Comparison of ENCODE assay signal across 16 mouse cellular contexts in the genomic region with DNA sequence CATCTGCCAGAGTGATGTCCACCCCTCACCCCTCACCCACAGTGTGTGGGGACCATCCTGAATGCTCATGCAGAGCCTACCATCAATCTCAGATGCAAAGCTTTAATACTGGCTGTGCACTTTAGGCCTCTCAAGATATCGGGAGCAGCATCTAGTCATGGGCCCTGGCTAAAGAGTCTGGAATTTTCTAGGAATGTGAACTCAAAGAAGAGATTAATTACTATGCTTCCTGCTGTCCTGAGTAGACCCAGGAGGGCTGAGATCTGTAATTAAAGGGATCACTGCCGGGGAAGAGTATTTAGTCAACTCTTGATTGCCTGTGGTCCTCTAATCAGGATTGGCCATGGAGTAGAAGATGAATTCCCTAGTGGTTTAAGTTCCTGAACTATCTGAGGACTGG.
"Had no signal": no experiment of that assay in that cellular context is flagged by ENCODE, and none has a peak within 500 bp of the region (broad histone marks: within the 10 kb centered on the region; RNA-seq: fewer than 3 reads in every experiment).

No protein-coding gene starts in this region.

- H3K4me2 ChIP-seq: intestine, embryonic 15.5 days; liver, embryonic 13.5 days; midbrain, embryonic 12.5 days; neural tube, embryonic 13.5 days; stomach, embryonic 15.5 days had no signal

- ATAC-seq: intestine, embryonic 15.5 days; midbrain, embryonic 16.5 days had no signal

- H3K27me3 ChIP-seq: intestine, embryonic 15.5 days; liver, embryonic 13.5 days; midbrain, embryonic 12.5 days; neural tube, embryonic 13.5 days; stomach, embryonic 15.5 days had no signal

- H3K4me3 ChIP-seq: intestine, embryonic 15.5 days; left cerebral cortex, adult 2 months; liver, embryonic 13.5 days; midbrain, embryonic 12.5 days; myocyte; neural tube, embryonic 13.5 days; stomach, embryonic 15.5 days had no signal

- DNase-seq: layer of hippocampus, postnatal 36 days; liver, embryonic 13.5 days; lung, adult 2 months; lung, postnatal 14 days; lung, postnatal 4 days; retina, postnatal 1 day; right cerebral cortex, postnatal 25 days; spleen, adult 18-20 months; thymus, postnatal 25 days had no signal

- H3K36me3 ChIP-seq: intestine, embryonic 15.5 days; liver, embryonic 13.5 days; midbrain, embryonic 12.5 days; neural tube, embryonic 13.5 days; stomach, embryonic 15.5 days had no signal

- H3K27ac ChIP-seq: intestine, embryonic 15.5 days; left cerebral cortex, adult 2 months; liver, embryonic 13.5 days; midbrain, embryonic 12.5 days; neural tube, embryonic 13.5 days; stomach, embryonic 15.5 days had no signal

- H3K4me1 ChIP-seq: intestine, embryonic 15.5 days; liver, embryonic 13.5 days; stomach, embryonic 15.5 days had no signal

- H3K9ac ChIP-seq: intestine, embryonic 15.5 days; liver, embryonic 13.5 days; midbrain, embryonic 12.5 days; neural tube, embryonic 13.5 days; stomach, embryonic 15.5 days had no signal

- H3K9me3 ChIP-seq: intestine, embryonic 15.5 days; midbrain, embryonic 12.5 days; stomach, embryonic 15.5 days had no signal
